Mouse (Mus musculus) heart, postnatal 0 days (tissue): ENCODE data around the gene Smo. TPM values are rescaled to one million over a fixed set of nuclear protein-coding genes. Genes with fewer than 3 reads are reported as not detected.

Experiments used
- ATAC-seq: fragments of 200-750 bp; cut with Nextera tagmentation; 2 replicates; pipeline ENCODE4 v1.8.0; 2017; ENCODE audit warnings: low read depth, moderate number of reproducible peaks, moderate library complexity; ENCODE audit not compliant: insufficient read depth
- DNase-seq: peaks from one replicate; pipeline ENCODE4 v3.0.0-alpha.2; 2016; ENCODE audit warnings: low spot score
- H3K27ac ChIP-seq: fragments of 300-500 bp; sonication (generic); 2 replicates; pipeline ENCODE4 v1.5.1; 2014; ENCODE audit warnings: low read depth, mild to moderate bottlenecking
- H3K27me3 ChIP-seq: fragments of 300-500 bp; sonication (generic); 2 replicates; pipeline ENCODE4 v1.6.1; 2014; ENCODE audit warnings: low read length, mixed read lengths; ENCODE audit not compliant: control insufficient read depth, insufficient read depth
- H3K36me3 ChIP-seq: fragments of 300-500 bp; sonication (generic); replicated peaks from 2 replicates; pipeline ENCODE4 v1.6.1; 2014; ENCODE audit warnings: low read length, mixed read lengths; ENCODE audit not compliant: control insufficient read depth, insufficient read depth
- H3K4me1 ChIP-seq: fragments of 300-500 bp; sonication (generic); 2 replicates; pipeline ENCODE4 v1.6.1; 2014; ENCODE audit warnings: antibody characterized with exemption; ENCODE audit not compliant: control insufficient read depth, insufficient read depth
- H3K4me2 ChIP-seq: fragments of 300-500 bp; sonication (generic); 2 replicates; pipeline ENCODE4 v1.6.1; 2014; ENCODE audit warnings: low read depth, mild to moderate bottlenecking, low read length, moderate library complexity
- H3K4me3 ChIP-seq: fragments of 300-500 bp; sonication (generic); 2 replicates; pipeline ENCODE4 v1.5.1; 2014; ENCODE audit warnings: low read depth, low read length
- H3K9ac ChIP-seq: fragments of 300-500 bp; sonication (generic); replicated peaks from 2 replicates; pipeline ENCODE4 v1.6.1; 2014; ENCODE audit warnings: low read depth, low read length, mixed read lengths
- H3K9me3 ChIP-seq: fragments of 300-500 bp; sonication (generic); replicated peaks from 2 replicates; pipeline ENCODE4 v1.6.1; 2016; ENCODE audit warnings: low read length; ENCODE audit not compliant: control insufficient read depth
- CTCF ChIP-seq: IDR thresholded peaks from 2 replicates; pipeline ENCODE4 v1.5.1; 2016; ENCODE audit warnings: antibody characterized with exemption, control low read depth, low read depth
- EP300 ChIP-seq: IDR thresholded peaks from 2 replicates; pipeline ENCODE4 v1.6.1; 2016; ENCODE audit warnings: antibody characterized with exemption, low read depth
- WGBS: fragments of 180-500 bp; shearing (Covaris S2); extraction: QIAGEN DNeasy Blood & Tissue Kit; methylation state at CpG from one replicate; pipeline ENCODE4 v1.1.7; 2014; 5-methylcytosine and 5-hydroxymethylcytosine counted together
- polyA plus RNA-seq: library from polyadenylated mRNA; unstranded; fragments of >200 nt; fragmentation: Nextera tagmentation; extraction: Ambion mirVana; gene quantifications from 2 replicates; pipeline ENCODE4 v1.2.1, GENCODE M21; 2015
- total RNA-seq: library from RNA; depleted of rRNA; stranded (reverse); fragments of >200 nt; gene quantifications from 2 replicates; pipeline ENCODE4 v1.2.3, GENCODE M21; 2014; ENCODE audit warnings: low replicate concordance; rRNA removed

Smo gene
- total and polyA plus RNA-seq, 2 experiments from 2014 or later, result 7.1 to 50.9 TPM

GRCm38 (mm10) chr6:29805381-29805780 lies 70.1 kb downstream of the Smo start:
- H3K9ac ChIP-seq, result no peak overlapping the region
- H3K4me2 ChIP-seq, result no peak overlapping the region
- TF ChIP-seq CTCF (no peak), EP300 (no peak)
- H3K27me3 ChIP-seq, result no peaks in the 10 kb centered on the region
- no peaks in the 10 kb centered on the region for H3K4me1 ChIP-seq
- H3K4me3 ChIP-seq, result no peak overlapping the region
- no peak for DNase-seq
- no peaks in the 10 kb centered on the region for H3K36me3 ChIP-seq
- ATAC-seq, result no peak
- no peak overlapping the region for H3K27ac ChIP-seq
- WGBS, result 84% methylated on average over 2 of the region's 2 CpGs
- H3K9me3 ChIP-seq, result no peaks in the 10 kb centered on the region

Other genes starting within 250 kb of the Smo start
- gene Kcp, start 227.6 kb upstream of the Smo start, total RNA-seq, result 6.2 and 17.9 TPM in 2 replicates
- gene Kcp, start 227.6 kb upstream of the Smo start, polyA plus RNA-seq, result 4.2 and 4.7 TPM in 2 replicates
- gene Irf5, start 208.9 kb upstream of the Smo start, total RNA-seq, result 3.5 and 3.6 TPM in 2 replicates
- 2.3 and 2.7 TPM in 2 replicates for gene Irf5, start 208.9 kb upstream of the Smo start, polyA plus RNA-seq
- gene Tnpo3, start 125.6 kb upstream of the Smo start, total RNA-seq, result 55.1 and 55.5 TPM in 2 replicates
- gene Tnpo3, start 125.6 kb upstream of the Smo start, polyA plus RNA-seq, result 35.7 and 37.3 TPM in 2 replicates
- gene Tspan33, start 41.3 kb upstream of the Smo start, total RNA-seq, result 1.1 and 1.8 TPM in 2 replicates
- 1.3 and 1.6 TPM in 2 replicates for gene Tspan33, start 41.3 kb upstream of the Smo start, polyA plus RNA-seq
- gene Ahcyl2, start 32.5 kb downstream of the Smo start, total RNA-seq, result 19.4 and 31.6 TPM in 2 replicates
- 3.4 and 3.7 TPM in 2 replicates for gene Ahcyl2, start 32.5 kb downstream of the Smo start, polyA plus RNA-seq
- gene Strip2, start 181.5 kb downstream of the Smo start, total RNA-seq, result 144 and 168 TPM in 2 replicates
- gene Strip2, start 181.5 kb downstream of the Smo start, polyA plus RNA-seq, result 61.8 and 63.8 TPM in 2 replicates